Mouse (Mus musculus) E14TG2a.4 (cell line): ENCODE data around the gene Ptgir.

Experiments
- CTCF ChIP-seq: conservative IDR thresholded peaks from 2 replicates; pipeline ENCODE4 v1.5.1; 2014; ENCODE audit warnings: low read length
- NANOG ChIP-seq: IDR thresholded peaks from 2 replicates; pipeline ENCODE4 v1.6.1; 2014; ENCODE audit warnings: borderline replicate concordance, low read length, mixed read lengths
- POU5F1 ChIP-seq: IDR thresholded peaks from 2 replicates; pipeline ENCODE4 v1.6.1; 2014; ENCODE audit warnings: low read length, borderline replicate concordance

GRCm38 (mm10) chr7:16918670-16919069 is 12.4 kb downstream of the Ptgir start:
- no peak for TF ChIP-seq CTCF
- no peak for TF ChIP-seq NANOG
- no peak for TF ChIP-seq POU5F1
